Mouse (Mus musculus) heart, adult 2 months (tissue): ENCODE measurements around the gene Qpctl. TPM values are rescaled to one million over a fixed set of nuclear protein-coding genes. Genes with fewer than 3 reads are reported as not detected.
A peak's percentile ranks its signal among the peaks of the same experiment; 100 is the strongest.
"Not testable (repeated sequence)": the region's sequence is repeated elsewhere in the genome, so short reads cannot be mapped to it uniquely, and the experiment has no call there.

Experiments used
- DNase-seq, 2 experiments: peaks; one replicate each; pipeline ENCODE4 v3.0.0; 2021
- H3K27ac ChIP-seq: fragments of 200-600 bp; 2 replicates; pipeline ENCODE4 v1.8.1; 2022
- H3K27me3 ChIP-seq: fragments of 200-500 bp; 2 replicates; pipeline ENCODE4 v1.6.1; 2012; ENCODE audit warnings: mild to moderate bottlenecking, low read length, inconsistent platforms, mixed read lengths; ENCODE audit not compliant: control insufficient read depth, insufficient read depth
- H3K36me3 ChIP-seq: fragments of 200-500 bp; 2 replicates; pipeline ENCODE4 v1.6.1; 2012; ENCODE audit warnings: low read length, inconsistent platforms; ENCODE audit not compliant: control insufficient read depth, insufficient read depth
- H3K4me1 ChIP-seq: fragments of 200-500 bp; 2 replicates; pipeline ENCODE4 v1.6.1; 2011; ENCODE audit warnings: low read length; ENCODE audit not compliant: control insufficient read depth, insufficient read depth
- H3K4me3 ChIP-seq: fragments of 200-600 bp; 2 replicates; pipeline ENCODE4 v1.8.1; 2022
- H3K79me2 ChIP-seq: fragments of 200-500 bp; replicated peaks from 2 replicates; pipeline ENCODE4 v1.6.1; 2012; ENCODE audit warnings: mild to moderate bottlenecking, inconsistent platforms, low read length, moderate library complexity, mixed read lengths; ENCODE audit not compliant: control insufficient read depth, insufficient read depth
- H3K9ac ChIP-seq: fragments of 200-500 bp; 2 replicates; pipeline ENCODE4 v1.6.1; 2012; ENCODE audit warnings: low read depth, mild to moderate bottlenecking, control low read depth, inconsistent platforms, low read length, mixed read lengths
- CTCF ChIP-seq: fragments of 200-600 bp; IDR thresholded peaks from 2 replicates; pipeline ENCODE4 v1.8.1; 2022; ENCODE audit warnings: antibody characterized with exemption, mild to moderate bottlenecking, moderate library complexity
- EP300 ChIP-seq: fragments of 200-500 bp; IDR thresholded peaks from 2 replicates; pipeline ENCODE4 v1.6.1; 2011; ENCODE audit warnings: low read depth, low read length, control low read depth; ENCODE audit not compliant: insufficient read depth
- POLR2A ChIP-seq: fragments of 200-500 bp; IDR thresholded peaks from 2 replicates; pipeline ENCODE4 v1.6.1; 2011; ENCODE audit warnings: mild to moderate bottlenecking, low read depth, low read length, control low read depth; ENCODE audit not compliant: insufficient read depth
- WGBS: fragments of 180-500 bp; shearing (Covaris S2); methylation state at CpG from one replicate; pipeline ENCODE4 v1.1.7; 2018; 5-methylcytosine and 5-hydroxymethylcytosine counted together
- intact Hi-C: fragments of 180-260 bp; cut with DNase I; formaldehyde crosslinking; loops from one replicate; pipeline ENCODE4 v1.15.1; 2025
- polyA plus RNA-seq: library from polyadenylated mRNA; depleted of rRNA; stranded (reverse); fragments of >200 nt; gene quantifications from 2 replicates; pipeline ENCODE4 v1.2.3, GENCODE M21; 2012
- total RNA-seq, 2 experiments: library from RNA; stranded (reverse); gene quantifications; 2 replicates each; pipeline ENCODE4 v1.2.3; 2021

Gene Qpctl
- total and polyA plus RNA-seq, 3 experiments: 3.8 to 5.3 (median 4.6) TPM

DNA sequence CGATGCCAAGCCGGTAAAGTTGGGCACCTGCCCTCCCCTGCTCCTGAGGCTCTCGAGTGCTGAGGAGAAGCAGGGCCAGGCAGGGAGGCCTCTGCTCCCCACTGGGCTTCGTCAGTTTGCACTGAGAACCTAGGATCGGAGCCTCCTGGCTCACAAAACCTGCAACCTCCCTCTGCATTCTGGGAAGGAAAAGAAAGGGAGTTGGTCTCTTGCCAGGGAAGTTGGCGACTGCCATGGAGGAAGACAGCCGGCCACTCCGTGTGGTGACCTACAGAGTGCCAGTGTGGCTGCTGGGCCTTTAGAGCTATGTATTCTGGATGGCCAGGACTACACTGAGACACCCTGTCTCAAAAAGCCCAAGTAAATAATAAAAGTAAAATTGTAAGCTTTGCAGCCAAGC is 5.7 kb upstream of the Qpctl start:
- Histone ChIP-seq H3K36me3 (no peaks in the 10 kb centered on the region), H3K4me3 (no peak overlapping the region), H3K79me2 (no peaks in the 10 kb centered on the region; the same call in 1 of the 2 replicates), H3K4me1 (peaks cover 3% of the 10 kb centered on the region), H3K9ac (no peak overlapping the region), H3K27me3 (peaks cover under 1% of the 10 kb centered on the region; the same call in 1 of the 2 replicates), H3K27ac (no peak overlapping the region)
- TF ChIP-seq CTCF (no peak), EP300 (no peak), POLR2A (no peak)
- intact Hi-C loops: loop anchor here (5.0 kb wide), 1 partner anchor 53 kb away; no protein-coding TSS in a partner anchor
- 63% methylated on average over 8 of the region's 8 CpGs for WGBS
- DNase-seq: no peak

DNA sequence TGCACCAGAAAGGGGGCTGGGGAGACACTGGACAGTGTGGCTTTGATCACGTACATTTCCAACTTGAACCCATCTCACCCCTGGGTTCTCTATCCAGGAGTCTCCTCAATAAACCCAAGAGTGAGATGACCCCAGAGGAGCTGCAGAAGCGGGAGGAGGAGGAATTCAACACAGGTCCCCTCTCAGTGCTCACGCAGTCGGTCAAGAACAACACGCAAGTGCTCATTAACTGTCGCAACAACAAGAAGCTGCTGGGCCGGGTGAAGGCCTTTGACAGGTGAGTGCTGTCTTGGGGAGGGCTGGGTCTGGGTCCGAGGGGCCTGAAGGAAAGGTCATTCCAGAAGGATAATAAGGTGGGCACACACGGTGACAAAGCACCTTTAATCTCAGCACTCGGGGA is 2.0 kb upstream of the Qpctl start:
- intact Hi-C loops, H3K4me3 ChIP-seq: not testable (repeated sequence)

DNA sequence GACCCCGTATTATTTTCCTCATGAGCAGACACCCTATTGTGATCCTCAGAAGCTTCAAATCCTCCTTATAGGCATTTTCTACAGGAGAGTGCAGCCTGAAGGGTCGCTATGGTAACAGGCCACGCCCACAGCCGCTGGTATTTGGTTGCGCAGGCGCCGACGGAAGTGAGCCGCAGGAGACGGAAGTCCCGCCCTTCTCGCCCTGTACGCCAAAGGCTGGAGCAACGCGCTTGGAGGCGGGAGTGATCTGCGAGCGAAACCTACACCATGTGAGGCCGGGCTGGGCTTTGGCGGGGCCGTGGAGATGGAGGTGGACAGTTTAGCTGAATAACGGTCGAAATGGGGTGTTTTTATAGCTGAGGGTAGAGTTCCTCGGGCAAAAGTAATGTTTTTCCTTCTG is 535 bp upstream of the Qpctl start, which contains the start of gene Snrpd2:
TSS of gene Snrpd2 (plus strand) at position 97 of the 400 bp plus-strand sequence.
- TF ChIP-seq EP300: no peak
- TF ChIP-seq POLR2A: peak; percentile 75
- WGBS: under 1% methylated on average over 24 of the region's 24 CpGs
- H3K9ac ChIP-seq: peak within 1 kb of the TSS; percentile 87
- H3K36me3 ChIP-seq: no peaks in the 10 kb centered on the region
- H3K79me2 ChIP-seq: no peaks in the 10 kb centered on the region; the same call in 1 of the 2 replicates
- no peaks in the 10 kb centered on the region for H3K27me3 ChIP-seq
- peak within 1 kb of the TSS; percentile 86 for H3K4me3 ChIP-seq
- H3K27ac ChIP-seq: peak within 1 kb of the TSS; percentile 86
- intact Hi-C loops: no loop called here
- peak; percentile 96 to 98 for DNase-seq
- H3K4me1 ChIP-seq: no peaks in the 10 kb centered on the region; the same call in 1 of the 2 replicates

More for the DNA sequence above, 2.0 kb upstream of the Qpctl start:
- DNase-seq, H3K27ac ChIP-seq, H3K9ac ChIP-seq, H3K4me1 ChIP-seq, H3K27me3 ChIP-seq, H3K36me3 ChIP-seq, H3K79me2 ChIP-seq: not testable (repeated sequence)
- 81% methylated on average over 10 of the region's 10 CpGs for WGBS

DNA sequence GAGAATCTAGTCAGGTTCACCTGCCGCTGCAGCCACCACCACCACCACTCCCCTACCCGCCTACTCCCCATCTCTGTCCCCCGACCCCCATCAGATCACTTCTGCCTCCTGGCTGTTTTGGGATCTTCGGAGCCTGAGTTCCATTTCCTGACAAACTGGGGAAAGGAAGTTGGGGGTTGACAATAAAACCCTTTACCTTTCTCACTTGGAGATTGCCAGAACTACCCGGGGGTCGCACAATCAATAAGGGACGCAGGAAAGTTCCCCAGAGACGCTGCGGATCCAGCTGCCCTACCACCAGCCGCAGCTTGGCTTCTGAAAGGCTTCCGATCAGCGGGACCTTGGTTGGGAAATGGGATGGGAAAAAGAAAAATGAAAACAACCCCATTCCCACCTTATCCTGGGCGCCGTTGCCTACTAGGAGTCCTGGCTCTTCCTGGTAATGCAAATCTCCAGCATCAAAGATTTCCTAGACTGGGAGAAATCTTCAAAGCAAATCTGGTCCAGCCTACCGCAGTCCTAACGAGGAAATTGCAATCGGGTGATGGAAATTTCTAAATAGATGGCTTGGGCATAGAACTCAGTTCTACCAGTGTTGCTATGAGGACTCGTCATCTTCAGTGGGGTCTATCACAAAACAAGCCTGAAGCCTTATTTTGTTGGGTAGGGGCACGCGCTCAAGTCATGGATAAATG is 764 bp downstream of the Qpctl start:
- Histone ChIP-seq H3K4me3 (peak overlapping the region; percentile 62), H3K27me3 (no peaks in the 10 kb centered on the region), H3K79me2 (no peaks in the 10 kb centered on the region; the same call in 1 of the 2 replicates), H3K4me1 (no peaks in the 10 kb centered on the region; the same call in 1 of the 2 replicates), H3K36me3 (no peaks in the 10 kb centered on the region), H3K27ac (peak overlapping the region; percentile 86), H3K9ac (peak overlapping the region; percentile 82)
- WGBS: 6% methylated on average over 20 of the region's 20 CpGs
- intact Hi-C loops: loop anchor here (1.0 kb wide), 1 partner anchor 16 kb away; no protein-coding TSS in a partner anchor
- DNase-seq: no peak
- TF ChIP-seq CTCF (no peak), POLR2A (no peak), EP300 (no peak)

- intact Hi-C loops: loop anchor here (1.0 kb wide), 1 partner anchor 15 kb away; no protein-coding TSS in a partner anchor
Observed at GRCm38 (mm10) chr7:19147497-19148045, 1.5 kb downstream of the Qpctl start.

GRCm38 (mm10) chr7:19146793-19147192 is 2.3 kb downstream of the Qpctl start:
- 84% methylated on average over 10 of the region's 10 CpGs for WGBS
- TF ChIP-seq EP300 (no peak), POLR2A (no peak), CTCF (no peak)
- Histone ChIP-seq H3K27me3 (no peaks in the 10 kb centered on the region), H3K27ac (no peak overlapping the region), H3K36me3 (no peaks in the 10 kb centered on the region), H3K9ac (no peak overlapping the region), H3K79me2 (no peaks in the 10 kb centered on the region; the same call in 1 of the 2 replicates), H3K4me1 (no peaks in the 10 kb centered on the region; the same call in 1 of the 2 replicates), H3K4me3 (no peak overlapping the region)
- intact Hi-C loops: no loop called here
- no peak for DNase-seq

More at GRCm38 (mm10) chr7:19147497-19148045, 1.5 kb downstream of the Qpctl start:
- H3K27me3 ChIP-seq: no peaks in the 10 kb centered on the region
- H3K36me3 ChIP-seq: no peaks in the 10 kb centered on the region
- H3K79me2 ChIP-seq: no peaks in the 10 kb centered on the region; the same call in 1 of the 2 replicates
- DNase-seq: no peak
- no peak overlapping the region for H3K27ac ChIP-seq
- TF ChIP-seq POLR2A: no peak
- TF ChIP-seq CTCF: no peak
- no peak for TF ChIP-seq EP300
- no peak overlapping the region for H3K9ac ChIP-seq
- no peaks in the 10 kb centered on the region; the same call in 1 of the 2 replicates for H3K4me1 ChIP-seq
- WGBS: 42% methylated on average over 6 of the region's 6 CpGs
- H3K4me3 ChIP-seq: no peak overlapping the region
